Mouse (Mus musculus): ENCODE data around the gene Spata16. TPM values are rescaled to one million over a fixed set of nuclear protein-coding genes. Genes with fewer than 3 reads are reported as not detected.

The Spata16 gene
- polyA plus RNA-seq, 1 experiment from 2014 or later, result not detected

GRCm38 (mm10) chr3:27030067-27030857 is 392.8 kb downstream of the Spata16 start:
- no peaks in the 10 kb centered on the region for H3K9me3 ChIP-seq
- H3K27ac ChIP-seq (replicated peaks), result no peak overlapping the region
- H3K4me1 ChIP-seq, result no peaks in the 10 kb centered on the region
- no peaks in the 10 kb centered on the region for H3K36me3 ChIP-seq (replicated peaks)
- DNase-seq (ENCODE audit: low spot score), result no peak
- H3K4me3 ChIP-seq, result no peak overlapping the region
- 93% methylated on average over 8 of the region's 8 CpGs for WGBS
- H3K27me3 ChIP-seq (replicated peaks; ENCODE audit: low read depth, poor library complexity, severe bottlenecking), result no peaks in the 10 kb centered on the region

Small RNA genes within 50 kb of the gene (microRNA-seq; reads per million reads assigned to microRNA genes)
- gene Gm25773 (not detected), gene Gm44464 (not detected)
